Mouse (Mus musculus): Measurements from ENCODE around the gene Klrb1c. TPM values are rescaled to one million over a fixed set of nuclear protein-coding genes. Genes with fewer than 3 reads are reported as not detected.
"Not testable (repeated sequence)": the region's sequence is repeated elsewhere in the genome, so short reads cannot be mapped to it uniquely, and the experiment has no call there.

The Klrb1c gene
- polyA plus RNA-seq, 1 experiment from 2014 or later = not detected

- WGBS = 79% methylated on average over 6 of the region's 6 CpGs
- DNase-seq (ENCODE audit: low spot score) (no peak), ATAC-seq (replicated peaks; ENCODE audit: low FRiP score) (no peak)
- Histone ChIP-seq H3K9me3 (ENCODE audit: control insufficient read depth, low read length) (no peaks in the 10 kb centered on the region), H3K4me1 (replicated peaks; ENCODE audit: control insufficient read depth, insufficient read depth, low read length) (no peaks in the 10 kb centered on the region), H3K36me3 (ENCODE audit: control insufficient read depth, insufficient read depth, low read length) (no peaks in the 10 kb centered on the region), H3K27me3 (replicated peaks; ENCODE audit: control insufficient read depth, insufficient read depth, low read length) (no peaks in the 10 kb centered on the region), H3K27ac (ENCODE audit: low read depth, low read length) (no peak within 1 kb of the TSS), H3K9ac (ENCODE audit: low read depth, low read length) (no peak within 1 kb of the TSS), H3K4me3 (ENCODE audit: low read depth, low read length) (no peak within 1 kb of the TSS), H3K4me2 (no peak within 1 kb of the TSS)
Measured at GRCm38 (mm10) chr6:128826132-128826531, 37.1 kb upstream of the Klrb1c start, which contains the start of the genes Gm44511 and Klrb1b. Gene Gm44511, minus strand, starts transcription at chr6:128826315. Gene Klrb1b, minus strand, starts transcription at chr6:128826331.

GRCm38 (mm10) chr6:128818083-128818802 is 29.2 kb upstream of the Klrb1c start:
- no peak for ATAC-seq (replicated peaks; ENCODE audit: low FRiP score)
- Histone ChIP-seq H3K27me3 (replicated peaks; ENCODE audit: control insufficient read depth, insufficient read depth, low read length) (no peaks in the 10 kb centered on the region), H3K9ac (ENCODE audit: low read depth, low read length) (no peak overlapping the region), H3K4me2 (no peak overlapping the region), H3K36me3 (ENCODE audit: control insufficient read depth, insufficient read depth, low read length) (no peaks in the 10 kb centered on the region), H3K4me3 (ENCODE audit: low read depth, low read length) (no peak overlapping the region), H3K27ac (ENCODE audit: low read depth, low read length) (no peak overlapping the region), H3K4me1 (replicated peaks; ENCODE audit: control insufficient read depth, insufficient read depth, low read length) (no peaks in the 10 kb centered on the region), H3K9me3 (ENCODE audit: control insufficient read depth, low read length) (no peaks in the 10 kb centered on the region)
- no peak for DNase-seq (ENCODE audit: low spot score)
- 77% methylated on average over 4 of the region's 4 CpGs for WGBS

GRCm38 (mm10) chr6:128808532-128808931 is 19.5 kb upstream of the Klrb1c start:
- 83% methylated on average over 5 of the region's 5 CpGs for WGBS
- Histone ChIP-seq H3K4me2 (no peak overlapping the region), H3K4me1 (replicated peaks; ENCODE audit: control insufficient read depth, insufficient read depth, low read length) (no peaks in the 10 kb centered on the region), H3K27ac (ENCODE audit: low read depth, low read length) (no peak overlapping the region), H3K9ac (ENCODE audit: low read depth, low read length) (no peak overlapping the region), H3K4me3 (ENCODE audit: low read depth, low read length) (no peak overlapping the region), H3K36me3 (ENCODE audit: control insufficient read depth, insufficient read depth, low read length) (no peaks in the 10 kb centered on the region), H3K27me3 (replicated peaks; ENCODE audit: control insufficient read depth, insufficient read depth, low read length) (no peaks in the 10 kb centered on the region), H3K9me3 (ENCODE audit: control insufficient read depth, low read length) (no peaks in the 10 kb centered on the region)
- ATAC-seq (replicated peaks; ENCODE audit: low FRiP score) (no peak), DNase-seq (ENCODE audit: low spot score) (no peak)

GRCm38 (mm10) chr6:128807021-128807420 is 18.0 kb upstream of the Klrb1c start:
- Histone ChIP-seq H3K9me3 (ENCODE audit: control insufficient read depth, low read length) (no peaks in the 10 kb centered on the region), H3K27me3 (replicated peaks; ENCODE audit: control insufficient read depth, insufficient read depth, low read length) (no peaks in the 10 kb centered on the region), H3K27ac (ENCODE audit: low read depth, low read length) (no peak overlapping the region), H3K4me3 (ENCODE audit: low read depth, low read length) (no peak overlapping the region), H3K36me3 (ENCODE audit: control insufficient read depth, insufficient read depth, low read length) (no peaks in the 10 kb centered on the region), H3K9ac (ENCODE audit: low read depth, low read length) (no peak overlapping the region), H3K4me2 (no peak overlapping the region), H3K4me1 (replicated peaks; ENCODE audit: control insufficient read depth, insufficient read depth, low read length) (no peaks in the 10 kb centered on the region)
- DNase-seq (ENCODE audit: low spot score) = no peak
- 65% methylated on average over 3 of the region's 3 CpGs for WGBS
- no peak for ATAC-seq (replicated peaks; ENCODE audit: low FRiP score)

GRCm38 (mm10) chr6:128804823-128805640 is 16.0 kb upstream of the Klrb1c start:
- H3K36me3 ChIP-seq (ENCODE audit: control insufficient read depth, insufficient read depth, low read length); DNase-seq (ENCODE audit: low spot score); H3K4me1 ChIP-seq (replicated peaks; ENCODE audit: control insufficient read depth, insufficient read depth, low read length); H3K27ac ChIP-seq (ENCODE audit: low read depth, low read length); H3K27me3 ChIP-seq (replicated peaks; ENCODE audit: control insufficient read depth, insufficient read depth, low read length); H3K4me2 ChIP-seq; H3K9ac ChIP-seq (ENCODE audit: low read depth, low read length); H3K4me3 ChIP-seq (ENCODE audit: low read depth, low read length); H3K9me3 ChIP-seq (ENCODE audit: control insufficient read depth, low read length): not testable (repeated sequence)
- WGBS = 66% methylated on average over 7 of the region's 7 CpGs
- 0 out of 2 replicates have a peak, but pooled peaks have one; percentile 16 for ATAC-seq (replicated peaks; ENCODE audit: low FRiP score)

GRCm38 (mm10) chr6:128802999-128803857 is 14.2 kb upstream of the Klrb1c start:
- H3K27me3 ChIP-seq (replicated peaks; ENCODE audit: control insufficient read depth, insufficient read depth, low read length) = no peaks in the 10 kb centered on the region
- no peaks in the 10 kb centered on the region for H3K36me3 ChIP-seq (ENCODE audit: control insufficient read depth, insufficient read depth, low read length)
- no peak overlapping the region for H3K27ac ChIP-seq (ENCODE audit: low read depth, low read length)
- peaks cover 4% of the 10 kb centered on the region for H3K4me1 ChIP-seq (replicated peaks; ENCODE audit: control insufficient read depth, insufficient read depth, low read length)
- 7% methylated on average over 26 of the region's 26 CpGs for WGBS
- ATAC-seq (replicated peaks; ENCODE audit: low FRiP score) = peak; percentile 87
- no peaks in the 10 kb centered on the region for H3K9me3 ChIP-seq (ENCODE audit: control insufficient read depth, low read length)
- peak overlapping the region; percentile 69 for H3K4me2 ChIP-seq
- peak; percentile 100 for DNase-seq (ENCODE audit: low spot score)
- no peak overlapping the region for H3K9ac ChIP-seq (ENCODE audit: low read depth, low read length)
- peak overlapping the region; percentile 47 for H3K4me3 ChIP-seq (ENCODE audit: low read depth, low read length)

- 22% methylated on average over 10 of the region's 10 CpGs for WGBS
- no peak overlapping the region for H3K27ac ChIP-seq (ENCODE audit: low read depth, low read length)
Measured at GRCm38 (mm10) chr6:128802557-128802956, 13.5 kb upstream of the Klrb1c start.

GRCm38 (mm10) chr6:128800696-128801095 is 11.7 kb upstream of the Klrb1c start:
- H3K27me3 ChIP-seq (replicated peaks; ENCODE audit: control insufficient read depth, insufficient read depth, low read length); H3K4me2 ChIP-seq; H3K27ac ChIP-seq (ENCODE audit: low read depth, low read length); H3K9me3 ChIP-seq (ENCODE audit: control insufficient read depth, low read length); DNase-seq (ENCODE audit: low spot score); H3K4me3 ChIP-seq (ENCODE audit: low read depth, low read length); H3K36me3 ChIP-seq (ENCODE audit: control insufficient read depth, insufficient read depth, low read length); H3K9ac ChIP-seq (ENCODE audit: low read depth, low read length); ATAC-seq (replicated peaks; ENCODE audit: low FRiP score): not testable (repeated sequence)
- peaks cover 13% of the 10 kb centered on the region for H3K4me1 ChIP-seq (replicated peaks; ENCODE audit: control insufficient read depth, insufficient read depth, low read length)
- 90% methylated on average over 5 of the region's 5 CpGs for WGBS

More at GRCm38 (mm10) chr6:128802557-128802956, 13.5 kb upstream of the Klrb1c start:
- Histone ChIP-seq H3K4me1 (replicated peaks; ENCODE audit: control insufficient read depth, insufficient read depth, low read length) (peaks cover 9% of the 10 kb centered on the region), H3K27me3 (replicated peaks; ENCODE audit: control insufficient read depth, insufficient read depth, low read length) (no peaks in the 10 kb centered on the region), H3K4me3 (ENCODE audit: low read depth, low read length) (peak overlapping the region; percentile 47), H3K36me3 (ENCODE audit: control insufficient read depth, insufficient read depth, low read length) (no peaks in the 10 kb centered on the region), H3K4me2 (peak overlapping the region; percentile 69), H3K9me3 (ENCODE audit: control insufficient read depth, low read length) (no peaks in the 10 kb centered on the region), H3K9ac (ENCODE audit: low read depth, low read length) (peak overlapping the region; percentile 51)
- DNase-seq (ENCODE audit: low spot score) (no peak), ATAC-seq (replicated peaks; ENCODE audit: low FRiP score) (peak; percentile 24)

Data from liver, embryonic 11.5 days (tissue).